Mouse (Mus musculus) liver, adult (tissue): ENCODE results near the gene Slc16a1.

Experiments used
- GATA4 ChIP-seq: IDR thresholded peaks from 2 replicates; pipeline ENCODE4 v1.6.1; 2014; ENCODE audit warnings: mild to moderate bottlenecking, low read length; ENCODE audit not compliant: insufficient replicate concordance

The Slc16a1 gene

DNA sequence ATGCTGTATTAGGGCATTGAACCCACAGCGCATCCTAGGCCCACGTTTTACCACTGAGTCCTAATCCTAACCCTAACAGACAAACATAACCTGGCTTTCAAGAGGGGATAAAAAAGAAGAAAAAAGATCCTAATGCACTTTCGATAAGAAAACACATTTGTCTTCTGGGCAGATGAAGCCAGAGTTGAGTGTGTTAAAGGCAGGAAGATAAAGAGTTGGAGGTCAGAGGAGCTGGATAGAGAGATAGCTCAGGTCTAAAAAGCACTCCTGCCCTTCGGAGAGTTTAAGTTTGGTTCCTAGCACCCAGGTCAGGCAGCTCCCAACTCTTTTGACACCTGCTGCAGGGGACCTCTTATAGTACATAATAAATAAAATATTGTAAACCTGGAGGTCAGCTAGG lies 21.3 kb downstream of the Slc16a1 start:
- TF ChIP-seq GATA4, result no peak

DNA sequence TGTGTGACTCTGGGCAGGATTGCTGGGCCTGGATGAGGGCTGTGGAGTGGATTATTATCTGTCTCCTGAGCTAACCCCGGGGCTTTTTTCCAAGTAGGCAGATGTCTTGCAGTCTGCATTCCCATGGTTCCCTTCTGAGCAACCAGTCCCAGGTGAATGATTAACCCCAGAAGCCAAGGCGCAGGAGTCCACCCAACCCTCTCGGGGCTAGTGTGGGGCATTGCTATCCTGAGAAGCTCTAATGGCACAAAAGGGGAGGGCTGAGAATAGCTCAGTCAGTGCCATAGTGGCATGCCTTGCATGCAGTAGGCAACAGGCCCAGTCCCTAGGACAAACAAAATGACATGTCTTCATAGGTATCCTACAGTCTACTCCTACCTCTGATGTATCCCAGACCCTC lies 22.1 kb downstream of the Slc16a1 start:
- no peak for TF ChIP-seq GATA4

DNA sequence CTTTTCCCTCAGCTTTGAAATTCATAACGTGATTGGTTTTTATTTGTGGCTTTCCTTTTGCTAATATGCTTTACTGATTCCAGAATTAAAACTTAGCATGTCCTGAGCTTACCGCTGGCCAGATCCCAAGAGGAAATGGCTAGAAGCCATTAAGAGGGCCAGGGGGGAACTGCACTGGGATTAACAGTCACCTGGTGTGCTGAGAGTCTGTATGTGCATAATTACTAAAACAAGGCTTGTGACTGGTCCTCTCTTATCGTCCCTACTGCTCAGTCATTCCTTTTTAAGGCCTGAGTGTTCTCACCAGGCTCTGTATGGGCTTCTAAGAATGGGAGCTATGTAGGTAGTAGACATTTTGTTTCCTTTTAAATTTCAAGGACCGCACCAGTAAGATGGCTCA lies 23.5 kb downstream of the Slc16a1 start:
- no peak for TF ChIP-seq GATA4

DNA sequence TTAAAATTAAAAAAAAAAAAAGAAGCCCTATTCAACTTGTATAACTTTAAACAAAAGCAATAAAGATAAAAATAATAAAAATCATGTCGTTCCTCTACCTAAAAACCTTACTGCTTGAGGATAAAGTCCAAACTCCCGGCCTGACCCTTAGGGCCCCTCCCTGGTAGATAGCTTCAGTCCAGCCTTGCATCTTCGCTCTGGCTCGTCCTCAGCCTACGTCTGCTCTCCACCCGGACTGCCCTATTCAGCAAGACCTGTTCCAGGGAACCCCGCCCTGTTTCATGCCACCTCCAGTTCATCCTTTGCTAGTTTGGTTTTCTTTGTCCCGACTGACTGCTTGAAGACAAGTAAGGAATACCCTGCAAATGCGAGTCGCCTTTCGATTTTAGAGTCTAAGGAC lies 24.5 kb downstream of the Slc16a1 start:
- no peak for TF ChIP-seq GATA4

DNA sequence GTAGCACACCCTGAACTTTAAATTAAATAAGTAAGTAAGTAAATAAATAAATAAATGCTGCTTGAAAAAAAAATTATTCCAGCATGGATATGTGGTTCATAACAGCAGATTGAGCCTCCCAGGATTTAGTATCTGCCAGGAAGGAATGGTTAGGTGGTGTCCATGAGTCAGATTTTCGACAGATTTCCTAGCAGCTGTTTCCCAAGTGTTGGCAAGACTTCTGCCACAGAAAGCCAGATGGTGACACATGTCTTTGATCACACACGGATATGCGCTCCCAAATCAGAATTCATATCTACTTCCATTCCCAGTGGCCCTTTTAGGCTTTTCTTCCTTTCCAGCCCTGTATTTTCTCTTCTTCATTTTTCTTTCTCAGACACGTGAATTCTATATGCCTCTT lies 28.5 kb downstream of the Slc16a1 start:
- no peak for TF ChIP-seq GATA4

DNA sequence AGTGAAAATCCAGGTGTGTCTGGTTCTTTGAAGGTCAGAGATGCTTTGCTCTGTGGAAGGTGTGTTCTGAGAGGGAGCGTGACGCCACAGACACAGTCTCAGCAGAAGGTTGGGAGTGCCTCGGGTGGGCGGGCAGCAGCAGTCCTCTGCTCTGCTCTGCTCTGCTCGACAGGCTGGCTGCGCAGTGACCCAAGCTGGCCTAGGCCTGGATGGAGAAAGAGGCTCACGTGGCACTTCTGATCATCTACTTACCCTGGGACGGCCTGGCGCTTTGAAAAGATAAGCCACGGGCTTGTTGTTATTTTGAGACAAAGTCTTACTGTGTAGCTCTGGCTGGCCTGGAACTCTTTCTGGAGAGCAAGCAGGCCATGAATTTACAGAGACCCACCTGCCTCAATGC lies 29.0 kb downstream of the Slc16a1 start:
- TF ChIP-seq GATA4, result no peak

DNA sequence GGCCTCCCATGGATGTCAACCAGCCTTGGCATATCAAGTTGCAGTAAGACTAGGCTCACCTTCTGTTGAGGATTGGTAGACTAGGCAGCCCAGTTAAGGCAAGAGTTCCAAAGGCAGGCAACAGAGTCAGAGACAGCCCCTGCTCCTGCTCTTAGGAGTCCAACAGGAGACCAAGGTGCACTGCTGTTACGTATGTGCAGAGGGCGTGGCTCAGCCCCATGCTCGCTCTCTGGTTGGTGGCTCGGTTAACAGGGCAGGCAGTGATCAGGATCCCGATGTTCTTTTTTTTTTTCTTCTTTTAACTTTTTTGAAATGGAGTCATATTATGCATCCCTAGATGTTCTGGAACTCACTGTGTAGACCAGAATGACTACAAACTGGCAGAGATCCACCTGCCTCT lies 30.5 kb downstream of the Slc16a1 start:
- TF ChIP-seq GATA4, result no peak

DNA sequence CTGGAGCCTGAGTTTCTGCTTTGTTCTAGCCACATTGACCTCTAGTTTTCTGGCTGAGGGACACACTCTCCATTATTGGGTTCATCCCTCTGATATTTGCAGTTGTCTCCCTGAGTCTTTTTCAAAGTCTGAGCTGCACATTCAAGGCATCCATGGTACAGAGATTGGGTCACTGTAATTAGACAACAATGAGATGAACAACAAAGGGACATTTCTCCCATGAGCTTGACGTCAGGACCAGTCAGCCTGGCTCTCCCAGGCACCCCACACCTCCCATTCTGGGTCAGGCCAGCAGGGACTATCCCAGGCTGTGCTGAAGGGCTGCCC lies 31.4 kb downstream of the Slc16a1 start:
- no peak for TF ChIP-seq GATA4

DNA sequence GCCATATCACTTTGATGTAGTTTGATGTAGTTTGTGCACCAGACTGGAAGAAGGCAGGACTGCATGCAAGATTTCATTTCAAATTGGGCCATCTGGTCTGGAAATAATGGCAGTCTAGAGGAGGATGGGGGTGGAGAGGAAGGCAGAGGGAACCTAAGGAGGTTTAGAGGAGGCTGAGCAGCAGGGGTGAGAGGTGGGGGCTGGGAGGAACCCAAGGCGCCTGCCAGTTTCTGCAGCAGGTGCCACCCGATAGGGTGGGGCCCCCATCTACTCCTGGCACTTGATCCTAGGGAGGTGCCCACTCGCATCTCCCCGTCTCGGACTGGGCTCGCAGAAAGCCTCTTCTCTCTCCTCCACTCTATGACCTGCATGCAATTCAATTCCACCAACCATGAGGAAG lies 33.1 kb downstream of the Slc16a1 start:
- no peak for TF ChIP-seq GATA4

DNA sequence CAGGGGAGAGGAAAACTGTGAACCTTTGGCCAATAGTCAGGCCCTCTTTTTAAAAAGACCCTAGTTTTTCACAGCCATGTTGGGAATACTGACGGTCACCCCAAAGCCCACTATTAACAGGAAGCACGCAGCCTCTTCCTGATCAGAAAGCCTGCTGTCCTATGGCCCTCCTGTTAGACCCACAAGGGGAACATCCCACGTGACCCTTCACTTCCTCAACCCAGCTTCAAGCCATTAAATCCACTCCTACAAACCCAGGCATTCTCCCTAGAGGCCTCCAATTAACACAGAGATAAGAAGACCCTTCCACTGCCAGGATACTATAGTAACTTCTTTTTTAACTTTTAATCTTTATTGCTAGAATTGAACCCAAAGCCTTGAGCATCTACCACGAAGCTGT lies 33.6 kb downstream of the Slc16a1 start:
- no peak for TF ChIP-seq GATA4

DNA sequence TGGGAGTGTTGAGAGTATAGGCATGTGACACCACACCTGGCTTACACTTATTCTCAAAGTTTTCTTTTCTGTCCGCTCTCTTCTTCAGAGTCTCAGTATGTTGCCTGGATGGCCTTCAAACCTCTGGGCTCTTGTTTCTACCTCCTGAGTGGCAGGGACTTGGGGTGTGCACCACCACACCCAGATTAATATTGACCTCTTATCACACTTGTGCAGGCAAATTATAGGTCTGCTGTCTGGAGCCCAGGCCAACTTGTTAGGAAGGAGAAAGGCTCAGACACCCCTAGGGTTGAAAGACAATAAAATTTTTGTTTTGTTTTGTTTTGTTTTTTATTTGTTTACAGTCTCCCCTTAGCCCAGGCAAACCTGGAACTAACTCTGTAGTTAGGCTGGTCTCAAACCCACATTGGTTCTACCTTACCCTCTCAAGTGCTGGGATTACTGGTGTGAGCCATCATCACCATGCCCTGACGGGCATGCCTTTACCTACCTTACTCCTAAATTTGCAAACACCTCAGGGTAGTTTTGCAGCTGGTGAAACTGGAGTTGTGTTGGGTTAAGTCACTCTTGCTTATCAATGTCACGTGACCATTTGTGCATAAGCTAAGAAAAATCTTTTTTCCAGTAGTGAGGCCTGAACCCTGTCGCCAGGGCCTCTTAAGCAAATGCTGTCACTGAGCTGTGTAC lies 35.3 kb downstream of the Slc16a1 start:
- TF ChIP-seq GATA4, result no peak

DNA sequence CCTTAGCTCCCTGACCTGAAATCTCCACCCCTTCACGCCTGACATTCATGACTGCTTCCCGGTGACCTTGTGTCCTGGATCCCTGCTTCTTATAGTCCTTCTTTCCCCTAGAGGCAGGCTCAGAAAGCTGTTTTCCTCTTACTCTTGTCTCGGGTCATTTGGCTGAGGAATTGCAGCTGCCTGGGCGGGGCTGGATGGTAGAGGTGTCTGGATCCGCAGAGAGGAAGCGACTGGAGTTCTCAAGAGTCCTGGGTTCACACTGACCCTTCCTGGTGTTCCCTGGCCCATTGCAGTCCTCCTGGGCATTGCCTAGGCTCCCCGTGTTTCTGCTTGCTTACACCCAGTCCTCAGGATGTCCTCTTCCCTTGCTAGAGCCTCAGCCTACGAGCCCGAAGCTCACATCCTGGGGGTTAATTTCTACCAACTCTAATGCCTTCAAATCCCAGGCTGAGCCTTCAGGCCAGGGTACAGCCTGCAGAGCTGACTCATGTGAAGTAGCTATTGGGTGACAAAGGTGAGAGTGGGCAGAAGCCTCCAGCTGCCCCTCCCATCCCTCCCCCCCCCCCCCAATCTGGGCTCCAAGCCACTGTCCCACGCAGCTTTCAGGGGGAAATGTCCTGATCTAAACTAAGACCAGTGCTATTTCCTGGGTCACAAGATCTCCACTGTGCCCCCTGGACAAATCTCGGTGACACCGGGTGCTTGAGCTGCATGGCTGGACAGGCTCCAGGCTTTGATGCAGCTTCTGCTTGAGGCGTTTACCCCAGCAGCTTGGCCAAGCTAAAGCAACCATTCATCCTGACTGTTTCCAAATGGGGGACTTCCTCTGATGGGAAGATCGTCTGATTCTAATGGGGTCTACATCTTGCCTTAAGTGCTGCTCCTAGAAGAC lies 36.1 kb downstream of the Slc16a1 start:
- TF ChIP-seq GATA4, result no peak

DNA sequence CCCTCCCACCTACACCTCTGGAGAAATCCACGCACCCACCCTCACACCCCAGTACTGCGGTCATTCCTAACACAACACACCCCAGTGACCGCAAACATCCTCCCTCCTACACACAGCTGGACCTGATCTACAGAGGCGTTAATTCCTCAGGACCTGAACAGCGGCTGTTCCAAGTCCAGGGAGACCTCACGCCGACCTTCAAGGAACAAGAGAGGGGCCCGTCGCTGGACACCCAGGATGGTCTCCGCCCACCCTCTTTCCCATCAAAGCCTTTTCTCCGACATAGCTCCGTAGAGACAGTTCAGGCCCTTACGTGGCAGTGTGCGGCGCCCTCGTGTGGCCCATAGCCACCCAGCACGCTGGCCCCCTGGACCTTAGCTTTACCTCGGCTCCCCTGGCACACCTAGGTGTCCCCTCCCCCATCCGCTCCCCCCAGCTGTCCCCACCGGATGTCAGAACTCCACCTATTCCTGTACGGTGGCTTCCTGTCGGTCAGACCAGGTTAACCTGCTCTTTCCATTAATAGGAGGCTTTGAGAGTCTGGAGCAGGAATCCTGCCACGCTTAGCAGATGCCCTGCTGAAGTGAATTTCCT lies 36.9 kb downstream of the Slc16a1 start:
- TF ChIP-seq GATA4, result no peak

DNA sequence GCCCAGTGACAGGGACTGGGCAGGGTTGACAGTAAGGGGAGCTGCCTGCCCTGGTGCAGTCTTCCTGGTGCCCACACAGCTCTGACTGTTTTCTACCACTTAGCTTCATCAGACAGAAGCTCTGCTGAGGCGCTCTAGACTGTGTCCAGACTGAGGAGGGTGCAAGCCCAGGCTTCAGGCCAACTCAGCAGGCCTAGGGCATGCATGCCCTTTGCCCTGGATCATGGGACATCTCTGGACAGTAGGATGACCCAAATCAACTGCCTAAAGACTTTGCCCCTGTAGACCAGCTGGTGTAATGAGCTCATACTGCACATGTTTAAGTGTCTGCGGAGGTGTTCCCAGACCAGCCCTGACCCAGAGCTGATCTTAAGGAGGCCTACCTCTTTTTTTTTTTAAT lies 39.3 kb downstream of the Slc16a1 start:
- no peak for TF ChIP-seq GATA4

DNA sequence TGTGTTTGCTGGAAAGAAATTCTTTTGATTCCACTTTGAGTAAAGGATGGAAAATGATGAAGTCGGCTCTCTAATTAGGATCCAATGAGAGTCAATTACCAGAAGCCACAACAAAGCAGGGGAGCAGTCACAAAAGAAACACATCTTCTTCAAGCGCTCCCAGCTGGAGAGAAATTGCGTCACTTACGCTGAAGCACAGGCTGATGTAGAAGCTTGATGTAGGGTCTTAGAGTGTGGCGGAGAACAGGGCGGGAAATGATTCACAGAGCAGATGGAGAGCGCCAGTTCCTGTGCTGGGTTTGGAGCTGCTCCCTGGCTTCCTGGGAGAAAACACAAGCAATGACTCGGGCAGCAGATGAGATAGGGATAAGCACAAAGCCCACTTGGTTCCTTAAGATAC lies 40.4 kb downstream of the Slc16a1 start:
- TF ChIP-seq GATA4, result no peak
